Mouse (Mus musculus) hindbrain, postnatal 0 days (tissue): ENCODE measurements at regions not wholly inside any gene's neighbourhood (a gene's known extent, or its start where the extent isn't known, plus 50 kb on each side); places are given as distances from the start of the nearest gene placed in this dataset.

Experiments
- ATAC-seq: fragments of 200-750 bp; cut with Nextera tagmentation; 2 replicates; pipeline ENCODE4 v1.8.0; 2017; ENCODE audit warnings: mild to moderate bottlenecking, moderate TSS enrichment, moderate library complexity
- DNase-seq: peaks from one replicate; pipeline ENCODE4 v3.0.0-alpha.2; 2015; ENCODE audit warnings: low spot score
- H3K27ac ChIP-seq: fragments of 300-500 bp; sonication (generic); 2 replicates; pipeline ENCODE4 v1.5.1; 2014; ENCODE audit warnings: mild to moderate bottlenecking
- H3K27me3 ChIP-seq: fragments of 300-500 bp; sonication (generic); 2 replicates; pipeline ENCODE4 v1.6.1; 2014; ENCODE audit warnings: low read length, mixed read lengths; ENCODE audit not compliant: insufficient read depth
- H3K36me3 ChIP-seq: fragments of 300-500 bp; sonication (generic); 2 replicates; pipeline ENCODE4 v1.6.1; 2014; ENCODE audit warnings: low read length, mixed read lengths; ENCODE audit not compliant: insufficient read depth
- H3K4me1 ChIP-seq: fragments of 300-500 bp; sonication (generic); 2 replicates; pipeline ENCODE4 v1.6.1; 2014; ENCODE audit warnings: antibody characterized with exemption, low read length, mixed read lengths; ENCODE audit not compliant: insufficient read depth
- H3K4me2 ChIP-seq: fragments of 300-500 bp; sonication (generic); 2 replicates; pipeline ENCODE4 v1.6.1; 2014; ENCODE audit warnings: low read depth, mild to moderate bottlenecking, low read length, moderate library complexity, mixed read lengths
- H3K4me3 ChIP-seq: fragments of 300-500 bp; sonication (generic); 2 replicates; pipeline ENCODE4 v1.5.1; 2014; ENCODE audit warnings: low read length
- H3K9ac ChIP-seq: fragments of 300-500 bp; sonication (generic); replicated peaks from 2 replicates; pipeline ENCODE4 v1.6.1; 2014; ENCODE audit warnings: mild to moderate bottlenecking, low read length, moderate library complexity, mixed read lengths
- H3K9me3 ChIP-seq: fragments of 300-500 bp; sonication (generic); 2 replicates; pipeline ENCODE4 v1.6.1; 2016; ENCODE audit warnings: low read length, mixed read lengths
- CTCF ChIP-seq: IDR thresholded peaks from 2 replicates; pipeline ENCODE4 v1.5.1; 2016; ENCODE audit warnings: antibody characterized with exemption, control low read depth, low read depth
- WGBS: fragments of 180-500 bp; shearing (Covaris S2); extraction: QIAGEN DNeasy Blood & Tissue Kit; methylation state at CpG from one replicate; pipeline ENCODE4 v1.1.7; 2014; 5-methylcytosine and 5-hydroxymethylcytosine counted together

DNA sequence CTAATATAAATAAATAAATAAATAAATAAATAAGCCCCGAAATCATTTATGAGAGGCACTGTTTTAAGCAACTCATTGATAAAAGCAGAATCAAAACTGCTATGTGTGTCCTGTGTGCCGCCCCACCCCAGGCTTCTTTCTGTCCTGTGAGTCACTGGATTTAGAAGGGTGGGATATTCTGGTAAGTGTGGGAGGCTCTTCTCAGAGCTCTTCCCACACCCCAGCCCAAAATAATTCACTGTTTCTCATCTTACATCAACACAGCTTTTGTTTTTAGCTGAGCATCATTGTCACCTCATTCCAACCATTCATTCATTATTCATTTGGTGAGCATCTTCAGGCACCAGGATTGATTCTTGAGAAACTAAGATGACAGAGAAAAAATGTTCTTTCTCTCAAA, 118.4 kb downstream of the Barx2 start:
- no peak for ATAC-seq
- H3K9ac ChIP-seq = no peak overlapping the region
- no peak for TF ChIP-seq CTCF
- no peaks in the 10 kb centered on the region for H3K4me1 ChIP-seq
- WGBS = 95% methylated on average over 2 of the region's 2 CpGs
- H3K4me2 ChIP-seq = no peak overlapping the region
- DNase-seq = no peak
- no peaks in the 10 kb centered on the region for H3K9me3 ChIP-seq
- no peak overlapping the region for H3K4me3 ChIP-seq
- no peak overlapping the region for H3K27ac ChIP-seq
- no peaks in the 10 kb centered on the region for H3K36me3 ChIP-seq
- H3K27me3 ChIP-seq = no peaks in the 10 kb centered on the region

DNA sequence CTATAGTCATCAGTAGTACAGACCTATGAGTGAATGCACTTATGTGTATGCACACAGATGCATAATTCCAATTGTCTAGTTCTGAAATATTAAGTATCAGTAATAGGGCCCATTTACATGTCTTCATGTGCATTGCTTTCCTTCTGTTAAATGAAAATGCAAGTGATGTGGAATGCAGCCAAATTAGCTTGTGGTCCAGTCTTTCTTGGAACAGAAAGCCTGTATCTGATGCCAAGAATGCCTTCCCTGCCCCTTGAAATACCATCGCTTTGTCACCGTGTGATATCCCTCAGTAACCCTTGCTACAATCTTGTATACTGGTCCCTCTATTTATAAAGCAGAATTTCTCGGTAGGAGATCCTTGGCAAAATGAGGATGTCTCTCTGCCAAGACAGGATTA, 137.3 kb downstream of the Barx2 start:
- Histone ChIP-seq H3K9me3 (no peaks in the 10 kb centered on the region), H3K4me2 (no peak overlapping the region), H3K4me3 (no peak overlapping the region), H3K9ac (no peak overlapping the region), H3K27me3 (no peaks in the 10 kb centered on the region), H3K36me3 (no peaks in the 10 kb centered on the region), H3K4me1 (no peaks in the 10 kb centered on the region), H3K27ac (no peak overlapping the region)
- ATAC-seq (no peak), DNase-seq (peak; percentile 59)
- TF ChIP-seq CTCF = no peak
- 36% methylated on average over 3 of the region's 3 CpGs for WGBS

DNA sequence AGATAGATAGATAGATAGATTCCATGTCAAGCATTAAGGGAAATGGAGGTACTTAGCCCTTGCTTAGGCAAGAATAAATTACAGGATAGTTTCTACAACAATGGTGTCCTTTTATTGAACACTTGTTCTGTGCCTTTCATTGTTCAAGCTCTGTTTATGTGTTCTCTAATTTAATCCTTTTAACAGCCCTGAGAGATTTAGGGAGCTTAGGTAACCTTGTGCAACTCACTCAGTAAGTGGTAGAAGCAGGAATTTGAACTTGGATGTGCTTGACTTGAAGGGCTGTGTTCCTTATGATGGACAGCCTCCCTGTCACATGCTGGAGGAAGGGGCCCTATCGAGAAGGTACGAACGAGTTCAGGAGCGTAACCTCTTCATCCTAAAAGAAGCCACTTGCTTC, 147.9 kb downstream of the Barx2 start:
- Histone ChIP-seq H3K4me2 (no peak overlapping the region), H3K27me3 (no peaks in the 10 kb centered on the region), H3K4me1 (no peaks in the 10 kb centered on the region), H3K27ac (no peak overlapping the region), H3K9me3 (no peaks in the 10 kb centered on the region), H3K36me3 (no peaks in the 10 kb centered on the region), H3K9ac (no peak overlapping the region), H3K4me3 (no peak overlapping the region)
- no peak for TF ChIP-seq CTCF
- ATAC-seq = no peak
- WGBS = 85% methylated on average over 4 of the region's 4 CpGs
- DNase-seq = no peak

GRCm38 (mm10) chr9:31757894-31758561, 155.2 kb downstream of the Barx2 start:
- WGBS = 48% methylated on average over 6 of the region's 6 CpGs

DNA sequence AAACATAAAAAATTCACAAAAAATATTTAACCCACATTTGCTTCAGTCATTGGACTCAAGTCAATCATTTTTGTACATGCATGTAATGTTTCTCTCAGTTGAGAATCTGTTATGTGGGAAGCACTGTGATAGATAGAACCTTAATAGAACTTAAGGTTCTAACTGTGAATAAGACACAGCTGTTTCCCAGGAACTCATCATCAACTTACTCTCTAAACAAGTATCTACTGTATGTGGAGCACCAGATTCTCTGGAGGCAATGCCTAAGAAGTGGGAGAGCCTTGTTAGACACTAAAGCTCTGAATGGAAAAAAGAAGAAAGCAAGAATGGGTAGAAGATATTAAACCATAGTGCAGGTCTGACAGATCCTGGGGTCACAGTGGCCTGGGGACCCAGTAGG, 182.8 kb downstream of the Barx2 start:
- no peak for ATAC-seq
- no peak overlapping the region for H3K9ac ChIP-seq
- no peak for TF ChIP-seq CTCF
- no peak for DNase-seq
- no peaks in the 10 kb centered on the region for H3K27me3 ChIP-seq
- no peak overlapping the region for H3K4me3 ChIP-seq
- H3K36me3 ChIP-seq = no peaks in the 10 kb centered on the region
- no peaks in the 10 kb centered on the region for H3K4me1 ChIP-seq
- no peak overlapping the region for H3K4me2 ChIP-seq
- no peak overlapping the region for H3K27ac ChIP-seq
- H3K9me3 ChIP-seq = no peaks in the 10 kb centered on the region

More at GRCm38 (mm10) chr9:31757894-31758561, 155.2 kb downstream of the Barx2 start:
- TF ChIP-seq CTCF = no peak
- H3K4me2 ChIP-seq = no peak overlapping the region
- no peak for ATAC-seq
- H3K4me1 ChIP-seq = no peaks in the 10 kb centered on the region
- no peaks in the 10 kb centered on the region for H3K36me3 ChIP-seq
- H3K27me3 ChIP-seq = no peaks in the 10 kb centered on the region
- H3K9me3 ChIP-seq = no peaks in the 10 kb centered on the region
- no peak overlapping the region for H3K9ac ChIP-seq
- no peak overlapping the region for H3K27ac ChIP-seq
- H3K4me3 ChIP-seq = no peak overlapping the region
- DNase-seq = no peak

GRCm38 (mm10) chr9:31719309-31719708, 194.0 kb downstream of the Barx2 start:
- Histone ChIP-seq H3K4me1 (no peaks in the 10 kb centered on the region), H3K9me3 (no peaks in the 10 kb centered on the region), H3K27ac (no peak overlapping the region), H3K4me3 (no peak overlapping the region), H3K36me3 (no peaks in the 10 kb centered on the region), H3K27me3 (no peaks in the 10 kb centered on the region), H3K9ac (no peak overlapping the region), H3K4me2 (no peak overlapping the region)
- ATAC-seq = no peak
- peak; percentile 25 for TF ChIP-seq CTCF
- WGBS = 69% methylated on average over 6 of the region's 6 CpGs
- DNase-seq = no peak

DNA sequence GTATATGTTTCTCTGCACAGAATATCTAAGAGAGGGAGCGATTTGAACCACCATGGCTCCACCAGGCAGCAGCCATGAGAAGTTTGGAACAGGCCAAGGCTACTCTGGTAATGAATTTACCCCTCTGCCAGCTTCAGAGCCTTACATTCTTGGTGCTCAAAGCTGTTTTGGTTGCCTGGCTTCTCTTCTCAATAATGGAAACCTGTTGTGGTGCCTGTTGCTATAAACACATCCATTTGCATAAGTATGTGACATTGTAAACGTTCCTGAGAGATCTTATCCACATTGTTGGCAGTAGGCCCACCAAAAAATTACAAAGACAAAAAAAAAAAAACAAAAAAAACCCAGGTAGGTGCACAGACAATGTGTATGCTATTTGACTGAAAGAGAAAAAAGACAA, 203.2 kb downstream of the Barx2 start:
- ATAC-seq = no peak
- no peak for DNase-seq
- Histone ChIP-seq H3K9ac (no peak overlapping the region), H3K4me3 (no peak overlapping the region), H3K9me3 (no peaks in the 10 kb centered on the region), H3K4me1 (no peaks in the 10 kb centered on the region), H3K27me3 (no peaks in the 10 kb centered on the region), H3K4me2 (no peak overlapping the region), H3K36me3 (no peaks in the 10 kb centered on the region), H3K27ac (no peak overlapping the region)
- 44% methylated on average over 2 of the region's 2 CpGs for WGBS
- TF ChIP-seq CTCF = no peak
